In the genomic region with DNA sequence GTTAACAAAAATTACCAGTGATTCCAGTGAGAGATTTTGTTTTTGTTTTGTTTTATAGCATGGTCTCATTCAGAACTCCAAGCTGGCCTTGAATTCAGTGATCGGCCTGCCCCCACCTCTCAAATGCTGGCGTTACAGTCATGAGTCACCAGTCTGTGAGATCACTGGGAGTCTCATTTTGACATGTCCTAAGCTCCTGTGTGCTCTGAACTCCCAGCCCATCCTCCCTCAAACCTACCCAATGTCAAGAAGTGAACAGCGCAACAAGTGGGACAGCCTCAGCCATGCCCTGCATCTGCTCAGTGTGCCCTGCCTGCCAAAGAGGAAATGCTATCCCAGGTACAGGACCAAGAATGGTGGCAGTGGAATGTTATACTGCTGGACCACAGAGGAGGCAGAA, we compare ENCODE assay signal across 27 mouse cellular contexts. TPM values are rescaled to one million over a fixed set of nuclear protein-coding genes. Genes with fewer than 3 reads are reported as not detected.
DNase-seq lines count a peak whose midpoint lies in the region; TF ChIP-seq lines count a peak whose summit lies in the region.
"Had no signal": no experiment of that assay in that cellular context is flagged by ENCODE, and none has a peak within 500 bp of the region (broad histone marks: within the 10 kb centered on the region; RNA-seq: fewer than 3 reads in every experiment).

No protein-coding gene starts in this region.

- peak overlapping the region; percentile 95 for H3K27ac ChIP-seq in thymus, adult 2 months (ENCODE audit: control insufficient read depth, insufficient read depth, low read length)
- peak overlapping the region; percentile 10; the same call in 1 of the 2 replicates for H3K27ac ChIP-seq in brown adipose tissue, adult 24 weeks (replicated peaks; ENCODE audit: low read depth, low read length)
- H3K27ac ChIP-seq: forebrain, embryonic 15.5 days; heart, adult 2 months; heart, embryonic 15.5 days; hindbrain, postnatal 0 days; limb, embryonic 10.5 days; liver, embryonic 14.5 days; neural tube, embryonic 13.5 days; stomach, postnatal 0 days had no signal

- H3K36me3 ChIP-seq in thymus, adult 2 months (ENCODE audit: control insufficient read depth, insufficient read depth, low read length), result peaks cover 43% of the 10 kb centered on the region

- TF ChIP-seq POLR2A in thymus, adult 2 months (IDR thresholded peaks at IDR 0.05; ENCODE audit: control insufficient read depth, extremely low read depth, insufficient read depth, low read length, poor library complexity), result 0 out of 2 replicates have a peak, but pooled peaks have one; percentile 18

- WGBS in thymus, adult 2 months, result 77% methylated on average over 3 of the region's 3 CpGs

- DNase-seq in adrenal gland, postnatal 10 days, result peak; percentile 30
- no peak for DNase-seq in adrenal gland, postnatal 25 days
- DNase-seq in thymus, adult 2 months, result no peak
- no peak for DNase-seq in thymus, postnatal 25 days
- no peak for DNase-seq in layer of hippocampus, postnatal 25 days (ENCODE audit: extremely low spot score in 1 of 2, low spot score in 1 of 2)
- no peak for DNase-seq in ovary, postnatal 14 days (ENCODE audit: low spot score)
- no peak for DNase-seq in kidney, postnatal 10 days
- DNase-seq: cerebellum, adult 11-12 months; cerebellum, postnatal 14 days; embryo, embryonic 11 days; gastrocnemius, postnatal 25 days; kidney, adult 18-20 months; kidney, postnatal 14 days; midbrain, embryonic 14.5 days had no signal

- no peak for TF ChIP-seq CTCF in thymus, adult 2 months (IDR thresholded peaks at IDR 0.05; ENCODE audit: borderline replicate concordance, control insufficient read depth, extremely low read depth, insufficient read depth, low read length, poor library complexity)

- no peaks in the 10 kb centered on the region for H3K27me3 ChIP-seq in thymus, adult 2 months (ENCODE audit: control insufficient read depth, insufficient read depth, low read length)
- H3K27me3 ChIP-seq: forebrain, embryonic 15.5 days; heart, embryonic 15.5 days; neural tube, embryonic 13.5 days had no signal

- H3K4me1 ChIP-seq in thymus, adult 2 months (replicated peaks; ENCODE audit: control insufficient read depth, insufficient read depth, low read length), result peaks cover 51% of the 10 kb centered on the region
- no peaks in the 10 kb centered on the region; the same call in 1 of the 2 replicates for H3K4me1 ChIP-seq in brown adipose tissue, adult 24 weeks (ENCODE audit: control insufficient read depth, insufficient read depth, insufficient read length, low read length)

- H3K4me3 ChIP-seq in thymus, adult 2 months (ENCODE audit: control insufficient read depth, insufficient read depth, low read length), result no peak overlapping the region
- H3K4me3 ChIP-seq in brown adipose tissue, adult 24 weeks (ENCODE audit: insufficient read depth, low read depth, low read length), result no peak overlapping the region
- H3K4me3 ChIP-seq: forebrain, embryonic 15.5 days; heart, adult 2 months; heart, embryonic 15.5 days; limb, embryonic 10.5 days; neural tube, embryonic 13.5 days had no signal

RNA-seq across cellular contexts. Expression of a gene that starts 17.9 kb away (rescaled TPM):
- total RNA-seq in adrenal gland, postnatal 10 days (2021), result 1 to 10 TPM; 7.4 to 7.7 TPM
- 2.7 and 3.8 TPM in 2 replicates for total RNA-seq in adrenal gland, postnatal 25 days (2021)
- polyA plus RNA-seq in thymus, adult 2 months (2012; rRNA removed), result 76.6 and 92.4 TPM in 2 replicates
- polyA plus RNA-seq in brown adipose tissue, adult 24 weeks (2012; ENCODE audit: insufficient read depth, insufficient read length, missing spikeins), result 0.95 and 1.5 TPM in 2 replicates
- total RNA-seq in layer of hippocampus, postnatal 25 days (2021), result 1 to 10 TPM; 2.6 to 4.4 TPM

RNA-seq across cellular contexts. Expression of a gene that starts 23.0 kb away (rescaled TPM):
- under 1 TPM in 1 of 2 experiments, not detected in 1; 0.84 TPM for total RNA-seq in adrenal gland, postnatal 10 days (2021)
- 3.3 and 6.7 TPM in 2 replicates for total RNA-seq in adrenal gland, postnatal 25 days (2021)
- 0.31 and 0.38 TPM in 2 replicates for polyA plus RNA-seq in thymus, adult 2 months (2012; rRNA removed)
- 1.3 TPM in 1 of 2 replicates, not detected in the other for polyA plus RNA-seq in brown adipose tissue, adult 24 weeks (2012; ENCODE audit: insufficient read depth, insufficient read length, missing spikeins)
- not detected for total RNA-seq in layer of hippocampus, postnatal 25 days (2021)
- total RNA-seq: heart, adult 2 months; hematopoietic stem cell, adult 5-6 weeks; hindbrain, postnatal 0 days; left cerebral cortex, adult 8-10 months; megakaryocyte, adult 5-6 weeks had no signal
- polyA plus RNA-seq: embryonic facial prominence, embryonic 14.5 days; forebrain, embryonic 15.5 days; heart, adult 2 months; heart, embryonic 15.5 days; hindbrain, postnatal 0 days; limb, embryonic 10.5 days; liver, embryonic 14.5 days; midbrain, embryonic 14.5 days; neural tube, embryonic 13.5 days; stomach, postnatal 0 days had no signal

RNA-seq across cellular contexts. Expression of a gene that starts 29.3 kb away (rescaled TPM):
- total RNA-seq in adrenal gland, postnatal 10 days (2021), result 1 to 10 TPM; 1.5 to 2.2 TPM
- 9.9 and 10.4 TPM in 2 replicates for total RNA-seq in adrenal gland, postnatal 25 days (2021)
- polyA plus RNA-seq in thymus, adult 2 months (2012; rRNA removed), result 0.18 and 0.28 TPM in 2 replicates
- 24.8 and 28.9 TPM in 2 replicates for polyA plus RNA-seq in brown adipose tissue, adult 24 weeks (2012; ENCODE audit: insufficient read depth, insufficient read length, missing spikeins)
- not detected for total RNA-seq in layer of hippocampus, postnatal 25 days (2021)
- total RNA-seq: hematopoietic stem cell, adult 5-6 weeks; hindbrain, postnatal 0 days; left cerebral cortex, adult 8-10 months; megakaryocyte, adult 5-6 weeks had no signal
- polyA plus RNA-seq: embryonic facial prominence, embryonic 14.5 days; forebrain, embryonic 15.5 days; heart, adult 2 months; heart, embryonic 15.5 days; hindbrain, postnatal 0 days; limb, embryonic 10.5 days; liver, embryonic 14.5 days; midbrain, embryonic 14.5 days; neural tube, embryonic 13.5 days; stomach, postnatal 0 days had no signal

RNA-seq across cellular contexts. Expression of a gene that starts 40.9 kb away (rescaled TPM):
- 10 to 100 TPM in 1 of 2 experiments, 1 to 10 TPM in 1; 3.2 to 11.8 TPM for total RNA-seq in adrenal gland, postnatal 10 days (2021)
- 28.8 and 42.3 TPM in 2 replicates for total RNA-seq in adrenal gland, postnatal 25 days (2021)
- polyA plus RNA-seq in thymus, adult 2 months (2012; rRNA removed), result 3.5 and 5.3 TPM in 2 replicates
- 282 and 371 TPM in 2 replicates for polyA plus RNA-seq in brown adipose tissue, adult 24 weeks (2012; ENCODE audit: insufficient read depth, insufficient read length, missing spikeins)
- total RNA-seq in layer of hippocampus, postnatal 25 days (2021), result not detected
- total RNA-seq: hindbrain, postnatal 0 days; left cerebral cortex, adult 8-10 months had no signal
- polyA plus RNA-seq: forebrain, embryonic 15.5 days; heart, embryonic 15.5 days; hindbrain, postnatal 0 days; limb, embryonic 10.5 days; liver, embryonic 14.5 days; midbrain, embryonic 14.5 days; neural tube, embryonic 13.5 days had no signal
